Mouse (Mus musculus) ovary, adult 10 weeks (tissue): Measurements from ENCODE around the gene Uba1. TPM values are rescaled to one million over a fixed set of nuclear protein-coding genes. Genes with fewer than 3 reads are reported as not detected.

Source experiments
- polyA plus RNA-seq: library from polyadenylated mRNA; stranded (reverse); fragments of 350-450 nt; fragmentation: Illumina TruSeq; extraction: RNeasy Lipid Tissue Mini Kit (QIAGEN cat#74804); gene quantifications from one replicate; pipeline ENCODE4 v1.2.3, GENCODE M21; 2014

The Uba1 gene
- 185 TPM for polyA plus RNA-seq

DNA sequence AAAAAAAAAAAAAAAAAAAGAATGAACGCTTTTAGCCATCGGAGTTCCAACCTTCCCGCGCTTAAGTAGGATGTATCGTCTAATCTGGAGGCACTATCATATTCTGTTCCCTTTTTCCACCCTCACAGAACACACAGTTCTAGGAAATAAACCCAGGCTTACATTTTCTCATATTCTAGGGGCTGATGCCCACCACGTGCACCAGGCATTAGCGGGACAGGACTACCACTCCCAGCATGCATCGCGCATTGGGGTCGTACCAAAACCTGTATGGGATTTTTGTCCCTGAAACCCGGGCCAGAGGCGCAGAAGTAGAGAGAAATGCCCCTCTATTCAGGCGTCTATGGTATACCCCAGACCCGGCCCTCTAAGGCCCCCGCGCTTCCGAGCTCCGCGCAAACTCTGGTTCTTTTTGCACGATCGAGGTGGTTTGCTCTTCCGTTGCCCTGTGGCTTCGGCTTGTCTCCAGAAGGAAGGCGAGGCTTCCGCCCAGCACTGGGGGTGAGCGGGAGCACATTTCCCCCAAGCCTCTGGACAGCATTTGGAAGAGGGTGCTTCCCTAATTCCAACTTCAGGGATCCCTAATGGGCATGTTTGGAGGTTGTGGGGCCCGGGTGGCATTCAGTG is at the start of gene Uba1:
Gene Uba1, plus strand, starts transcription at position 301 of the 627 bp plus-strand sequence.

DNA sequence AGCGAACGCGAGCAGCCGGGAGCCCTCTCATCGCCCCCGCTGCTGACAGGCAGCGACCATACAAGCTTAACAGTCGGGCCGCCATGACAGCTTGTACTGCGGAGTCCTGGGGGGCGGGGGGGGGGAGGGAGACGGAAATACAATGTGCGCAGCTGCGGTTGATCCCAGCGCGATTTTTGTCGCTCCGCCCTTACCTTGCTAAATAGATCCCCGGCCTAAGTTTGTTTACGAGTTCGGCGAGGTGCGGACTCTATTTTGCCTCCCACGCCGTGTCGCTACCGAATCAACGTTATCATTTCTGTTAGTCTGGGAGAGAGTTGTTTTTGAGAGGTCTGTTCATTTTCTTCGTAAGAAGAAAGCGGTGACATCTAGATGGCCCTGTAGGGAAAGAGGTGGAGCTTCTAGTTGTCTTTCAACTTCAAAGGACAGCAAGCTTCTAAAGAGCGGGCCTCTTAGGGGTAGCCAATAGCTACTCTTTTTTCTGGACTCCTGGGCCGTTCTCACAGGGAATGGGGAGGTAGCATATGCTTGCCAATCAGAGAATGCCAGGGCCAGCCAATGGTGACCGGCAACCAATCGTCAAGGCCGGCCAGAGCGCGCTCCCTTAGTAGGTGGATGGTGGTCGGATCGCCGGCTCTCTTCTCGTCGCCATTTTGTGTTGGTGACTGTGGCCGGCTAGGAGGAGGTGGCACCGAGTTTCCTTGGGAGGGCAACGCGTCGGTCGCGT is 40.8 kb upstream of the Uba1 start, which contains the start of the genes Rbm10 and Ndufb11:
Gene Rbm10, plus strand, starts transcription at position 328 of the 727 bp plus-strand sequence.
Gene Ndufb11, minus strand, starts transcription at position 444 of the 727 bp plus-strand sequence.

DNA sequence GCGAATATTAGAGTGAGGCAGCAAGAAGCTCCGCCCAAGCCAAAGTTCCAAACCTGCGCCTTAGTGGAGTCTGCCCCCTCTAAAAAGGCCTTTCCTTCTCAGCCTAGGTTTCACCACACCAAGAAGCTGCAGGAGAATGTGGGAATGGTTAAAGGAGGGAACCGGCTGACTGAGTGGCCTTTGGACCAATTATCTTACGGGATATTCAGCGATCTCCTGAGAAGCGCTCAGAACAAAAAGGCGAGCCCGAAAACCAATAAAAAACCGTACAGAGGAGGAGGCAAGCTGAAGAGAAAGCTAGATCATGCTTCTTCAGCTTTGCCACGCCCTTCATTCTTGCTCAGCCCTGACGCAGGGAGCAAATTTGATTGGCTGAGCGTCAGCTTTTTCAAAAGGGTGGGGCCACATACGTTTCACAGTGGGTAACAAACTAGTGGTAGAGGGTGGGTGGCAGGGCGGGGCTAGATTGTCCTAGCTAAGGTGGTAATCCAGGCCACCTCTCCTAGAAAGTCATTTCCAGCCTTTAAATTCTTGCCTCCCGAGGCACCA is 29.5 kb downstream of the Uba1 start, which contains the start of gene Cdk16:
Gene Cdk16, plus strand, starts transcription at position 436 of the 549 bp plus-strand sequence.

GRCm38 (mm10) chrX:20703741-20704290 is 45.7 kb downstream of the Uba1 start, which contains the start of gene Usp11:
TSS of gene Usp11 (plus strand) at chrX:20703906.

Other genes with a start within 250 kb of the Uba1 start
- 62.6 TPM for gene Jade3, start 232.6 kb upstream of the Uba1 start, polyA plus RNA-seq
- gene Rgn, start 108.5 kb upstream of the Uba1 start, polyA plus RNA-seq: 5.9 TPM
- 5.4 TPM for gene Rbm10, start 40.8 kb upstream of the Uba1 start, polyA plus RNA-seq
- 25.4 TPM for gene Ndufb11, start 40.7 kb upstream of the Uba1 start, polyA plus RNA-seq
- gene Cdk16, start 29.6 kb downstream of the Uba1 start, polyA plus RNA-seq: 28.4 TPM
- gene Usp11, start 45.6 kb downstream of the Uba1 start, polyA plus RNA-seq: 16.8 TPM
- 50.9 TPM for gene Araf, start 139.5 kb downstream of the Uba1 start, polyA plus RNA-seq
- 5.7 TPM for gene Timp1, start 211.8 kb downstream of the Uba1 start, polyA plus RNA-seq